Mouse (Mus musculus): Measurements from ENCODE around the gene Aup1. TPM values are rescaled to one million over a fixed set of nuclear protein-coding genes. Genes with fewer than 3 reads are reported as not detected.

Gene Aup1
- polyA plus RNA-seq (2014; fragmentation: Nextera tagmentation; extraction: Ambion mirVana): 134 and 144 TPM in 2 replicates

DNA sequence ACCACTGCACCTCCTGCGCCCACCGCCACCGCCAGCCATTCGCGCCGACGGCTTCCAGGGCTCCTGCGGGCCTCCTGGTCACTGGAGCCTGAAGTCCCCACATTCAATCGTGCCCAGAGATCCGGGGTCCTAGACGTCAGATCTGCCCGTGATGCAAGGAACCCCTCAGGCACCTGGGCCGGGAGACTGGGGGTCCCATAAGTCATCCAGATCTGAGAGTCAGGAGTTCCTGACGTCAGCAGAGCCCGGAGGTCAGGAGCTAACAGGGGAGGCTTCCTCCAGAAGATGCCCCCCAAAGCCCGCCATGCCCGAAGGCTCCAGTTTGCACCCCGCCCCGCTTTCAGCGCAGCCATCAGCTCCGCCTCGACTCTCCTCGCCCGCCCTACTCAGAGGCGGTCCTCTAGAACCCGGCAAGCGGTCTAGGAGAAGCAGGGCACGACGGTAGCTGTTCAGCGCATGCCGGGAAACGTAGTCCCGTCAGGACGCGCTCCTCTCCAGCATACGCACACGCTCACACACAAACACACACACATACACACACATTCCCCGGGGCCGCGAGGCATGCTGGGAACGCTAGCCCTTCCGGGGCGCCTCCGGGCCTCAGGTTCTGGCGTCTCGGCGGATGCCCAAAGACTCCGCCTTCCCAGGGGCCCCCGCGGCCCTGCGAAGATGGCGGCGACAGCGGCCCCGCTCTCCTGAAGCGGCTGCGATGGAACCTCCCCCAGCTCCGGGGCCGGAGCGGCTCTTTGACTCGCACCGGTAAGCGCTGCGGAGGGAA is at the start of gene Aup1:
Gene Aup1 (plus strand): TSS at position 448 of the 778 bp plus-strand sequence.
- H3K9ac ChIP-seq: peak within 1 kb of the TSS; percentile 92
- WGBS: under 1% methylated on average over 64 of the region's 64 CpGs
- H3K27ac ChIP-seq (ENCODE audit: low read depth): peak within 1 kb of the TSS; percentile 88
- no peaks in the 10 kb centered on the region for H3K27me3 ChIP-seq (ENCODE audit: insufficient read depth, low read length)
- peak within 1 kb of the TSS; percentile 95 for H3K4me2 ChIP-seq
- TF ChIP-seq CTCF (IDR thresholded peaks at IDR 0.05; ENCODE audit: low read depth): no peak; the same call in 1 of the 2 replicates
- no peaks in the 10 kb centered on the region for H3K9me3 ChIP-seq (ENCODE audit: low read depth, low read length)
- DNase-seq (peak; percentile 99), ATAC-seq (ENCODE audit: insufficient read depth) (peak; percentile 98)
- peak within 1 kb of the TSS; percentile 98 for H3K4me3 ChIP-seq (ENCODE audit: low read depth, low read length)
- H3K4me1 ChIP-seq (ENCODE audit: insufficient read depth): peaks cover 5% of the 10 kb centered on the region; the same call in 1 of the 2 replicates
- peaks cover 51% of the 10 kb centered on the region for H3K36me3 ChIP-seq (ENCODE audit: insufficient read depth)

DNA sequence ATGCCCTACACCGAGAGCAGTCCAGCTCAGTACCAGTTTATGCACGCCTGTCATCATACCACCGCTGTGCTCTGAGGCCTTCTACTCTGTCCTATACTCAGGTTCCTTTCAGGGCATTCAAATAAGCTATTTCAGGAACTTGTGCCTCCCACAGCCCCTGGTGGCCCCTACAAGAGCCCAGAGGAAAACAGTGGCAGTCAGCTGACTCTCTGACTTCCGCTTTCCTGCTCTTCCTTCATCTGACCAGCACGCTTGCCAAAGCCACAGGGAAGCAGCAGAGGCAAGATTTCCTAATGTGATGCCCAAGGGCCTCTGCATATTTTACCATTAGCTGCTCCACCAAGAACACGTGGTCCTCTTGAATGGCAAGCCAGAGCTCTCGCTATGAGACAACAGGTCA is 49.4 kb upstream of the Aup1 start:
- H3K9me3 ChIP-seq (ENCODE audit: low read depth, low read length): no peaks in the 10 kb centered on the region
- peak; percentile 65; the same call in 1 of the 2 replicates for ATAC-seq (ENCODE audit: insufficient read depth)
- no peaks in the 10 kb centered on the region; the same call in 1 of the 2 replicates for H3K4me1 ChIP-seq (ENCODE audit: insufficient read depth)
- H3K27me3 ChIP-seq (ENCODE audit: insufficient read depth, low read length): no peaks in the 10 kb centered on the region
- 47% methylated on average over 7 of the region's 7 CpGs for WGBS
- no peak overlapping the region for H3K4me3 ChIP-seq (ENCODE audit: low read depth, low read length)
- TF ChIP-seq CTCF (IDR thresholded peaks at IDR 0.05; ENCODE audit: low read depth): no peak
- no peak overlapping the region for H3K4me2 ChIP-seq
- H3K9ac ChIP-seq: no peak overlapping the region
- H3K27ac ChIP-seq (ENCODE audit: low read depth): 0 out of 2 replicates have a peak overlapping the region, but pooled peaks have one; percentile 8
- H3K36me3 ChIP-seq (ENCODE audit: insufficient read depth): no peaks in the 10 kb centered on the region
- peak; percentile 61 for DNase-seq

DNA sequence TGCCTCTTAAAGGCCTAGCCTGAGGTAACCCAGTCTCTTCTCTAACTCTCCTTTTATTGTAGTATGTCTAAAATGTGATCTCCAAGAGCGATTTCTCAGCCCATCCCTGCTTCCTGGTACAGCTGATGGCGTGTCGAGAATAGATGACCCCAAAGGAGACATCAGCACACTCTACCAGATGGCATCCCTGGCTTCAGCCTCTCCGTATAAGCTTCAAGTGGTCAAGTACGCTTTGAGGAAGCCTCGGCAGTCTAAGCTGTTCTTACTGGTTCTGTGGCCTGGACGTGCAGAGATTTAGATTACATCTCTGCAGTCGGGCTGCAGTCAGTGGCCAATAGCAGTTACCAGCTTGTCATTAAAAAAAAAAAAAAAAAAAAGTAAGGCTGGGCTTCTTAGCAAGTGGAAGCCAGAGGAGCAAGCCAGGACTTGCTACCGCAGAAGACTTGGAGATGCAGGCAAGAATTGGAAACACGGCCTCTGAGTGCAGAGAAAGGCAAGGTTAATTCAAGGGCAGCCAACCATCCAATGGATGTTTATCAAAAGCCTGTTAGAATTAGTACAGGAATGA is 48.8 kb upstream of the Aup1 start:
- no peaks in the 10 kb centered on the region for H3K36me3 ChIP-seq (ENCODE audit: insufficient read depth)
- H3K4me1 ChIP-seq (ENCODE audit: insufficient read depth): peaks cover 5% of the 10 kb centered on the region; the same call in 1 of the 2 replicates
- no peaks in the 10 kb centered on the region for H3K27me3 ChIP-seq (ENCODE audit: insufficient read depth, low read length)
- TF ChIP-seq CTCF (IDR thresholded peaks at IDR 0.05; ENCODE audit: low read depth): no peak
- no peak overlapping the region for H3K4me2 ChIP-seq
- H3K27ac ChIP-seq (ENCODE audit: low read depth): 0 out of 2 replicates have a peak overlapping the region, but pooled peaks have one; percentile 8
- H3K9ac ChIP-seq: no peak overlapping the region
- WGBS: 71% methylated on average over 10 of the region's 10 CpGs
- no peak overlapping the region for H3K4me3 ChIP-seq (ENCODE audit: low read depth, low read length)
- ATAC-seq (ENCODE audit: insufficient read depth) (no peak), DNase-seq (no peak)
- H3K9me3 ChIP-seq (ENCODE audit: low read depth, low read length): no peaks in the 10 kb centered on the region

DNA sequence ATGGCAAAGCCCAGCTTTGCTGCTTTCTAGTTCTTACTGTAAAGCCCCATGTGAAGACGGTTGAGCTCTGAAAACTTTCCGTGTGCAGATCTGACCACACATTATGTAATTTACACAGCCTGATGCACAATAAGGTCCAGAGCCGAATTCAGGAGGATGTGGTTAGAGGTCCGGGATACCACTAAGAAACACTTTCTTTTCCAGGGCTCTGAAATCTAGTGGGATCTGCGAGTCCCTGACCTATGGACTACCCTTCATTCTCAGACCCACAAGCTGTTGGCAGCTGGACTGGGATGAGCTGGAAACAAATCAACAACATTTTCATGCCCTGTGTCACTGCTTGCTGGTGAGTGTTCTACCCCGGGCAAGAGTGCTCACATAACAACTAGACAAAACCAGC is 48.2 kb upstream of the Aup1 start:
- H3K27ac ChIP-seq (ENCODE audit: low read depth): no peak overlapping the region
- H3K27me3 ChIP-seq (ENCODE audit: insufficient read depth, low read length): no peaks in the 10 kb centered on the region
- no peak overlapping the region for H3K4me3 ChIP-seq (ENCODE audit: low read depth, low read length)
- ATAC-seq (ENCODE audit: insufficient read depth) (no peak), DNase-seq (no peak)
- no peak for TF ChIP-seq CTCF (IDR thresholded peaks at IDR 0.05; ENCODE audit: low read depth)
- H3K9me3 ChIP-seq (ENCODE audit: low read depth, low read length): no peaks in the 10 kb centered on the region
- peaks cover 5% of the 10 kb centered on the region; the same call in 1 of the 2 replicates for H3K4me1 ChIP-seq (ENCODE audit: insufficient read depth)
- 74% methylated on average over 6 of the region's 6 CpGs for WGBS
- no peak overlapping the region for H3K9ac ChIP-seq
- no peaks in the 10 kb centered on the region for H3K36me3 ChIP-seq (ENCODE audit: insufficient read depth)
- H3K4me2 ChIP-seq: no peak overlapping the region

DNA sequence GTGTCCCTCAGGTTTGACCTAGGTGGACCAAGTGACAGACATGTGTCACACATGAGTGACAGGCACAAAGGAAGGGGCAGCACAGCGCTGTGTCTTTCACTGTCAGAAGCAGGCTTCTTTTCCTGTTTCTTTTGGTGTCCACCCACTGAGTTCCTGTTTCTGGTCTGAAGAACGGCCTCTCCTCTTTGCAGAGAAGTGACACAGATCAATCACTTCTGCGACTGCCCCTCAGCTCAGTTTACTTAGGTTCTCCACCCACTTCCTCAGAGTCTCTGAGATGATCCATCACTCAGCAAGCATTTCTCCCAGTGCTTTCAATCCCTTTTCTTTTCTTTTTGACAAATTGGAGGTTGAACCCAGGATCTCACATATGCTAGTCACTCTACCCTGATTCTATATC is 45.7 kb upstream of the Aup1 start:
- 35% methylated on average over 3 of the region's 3 CpGs for WGBS
- H3K4me2 ChIP-seq: no peak overlapping the region
- no peak overlapping the region for H3K27ac ChIP-seq (ENCODE audit: low read depth)
- peaks cover 5% of the 10 kb centered on the region; the same call in 1 of the 2 replicates for H3K4me1 ChIP-seq (ENCODE audit: insufficient read depth)
- no peaks in the 10 kb centered on the region for H3K27me3 ChIP-seq (ENCODE audit: insufficient read depth, low read length)
- no peak overlapping the region for H3K9ac ChIP-seq
- no peaks in the 10 kb centered on the region for H3K36me3 ChIP-seq (ENCODE audit: insufficient read depth)
- no peak for TF ChIP-seq CTCF (IDR thresholded peaks at IDR 0.05; ENCODE audit: low read depth)
- peak; percentile 39 for DNase-seq
- no peak overlapping the region for H3K4me3 ChIP-seq (ENCODE audit: low read depth, low read length)
- ATAC-seq (ENCODE audit: insufficient read depth): no peak
- H3K9me3 ChIP-seq (ENCODE audit: low read depth, low read length): no peaks in the 10 kb centered on the region

DNA sequence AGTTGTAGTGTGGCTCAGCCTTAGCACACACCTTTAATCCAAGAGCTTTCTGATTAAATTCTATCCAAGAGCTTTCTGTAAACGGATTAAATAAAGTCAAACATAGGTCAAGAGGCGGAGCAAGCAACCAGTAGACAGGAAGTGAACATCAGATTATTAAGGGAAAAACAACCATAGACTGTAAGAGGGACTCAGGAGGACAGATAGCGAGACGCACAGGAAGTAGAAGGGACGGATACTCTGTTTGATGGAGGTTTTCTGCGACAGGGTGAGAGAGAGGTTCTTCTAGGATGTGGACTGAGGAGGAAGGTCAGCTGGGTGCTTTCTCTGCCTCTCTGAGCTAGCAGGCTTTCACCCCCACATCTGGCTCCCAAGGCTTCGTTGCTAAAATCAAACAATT is 44.3 kb upstream of the Aup1 start:
- Histone ChIP-seq H3K27me3 (ENCODE audit: insufficient read depth, low read length) (no peaks in the 10 kb centered on the region), H3K9ac (no peak overlapping the region), H3K4me1 (ENCODE audit: insufficient read depth) (0 out of 2 replicates have a peak, but pooled peaks cover 5% of the 10 kb centered on the region), H3K4me3 (ENCODE audit: low read depth, low read length) (no peak overlapping the region), H3K36me3 (ENCODE audit: insufficient read depth) (no peaks in the 10 kb centered on the region), H3K4me2 (no peak overlapping the region; the same call in 1 of the 2 replicates), H3K27ac (ENCODE audit: low read depth) (no peak overlapping the region), H3K9me3 (ENCODE audit: low read depth, low read length) (no peaks in the 10 kb centered on the region)
- 29% methylated on average over 7 of the region's 7 CpGs for WGBS
- no peak for TF ChIP-seq CTCF (IDR thresholded peaks at IDR 0.05; ENCODE audit: low read depth)
- DNase-seq (peak; percentile 6), ATAC-seq (ENCODE audit: insufficient read depth) (no peak)

DNA sequence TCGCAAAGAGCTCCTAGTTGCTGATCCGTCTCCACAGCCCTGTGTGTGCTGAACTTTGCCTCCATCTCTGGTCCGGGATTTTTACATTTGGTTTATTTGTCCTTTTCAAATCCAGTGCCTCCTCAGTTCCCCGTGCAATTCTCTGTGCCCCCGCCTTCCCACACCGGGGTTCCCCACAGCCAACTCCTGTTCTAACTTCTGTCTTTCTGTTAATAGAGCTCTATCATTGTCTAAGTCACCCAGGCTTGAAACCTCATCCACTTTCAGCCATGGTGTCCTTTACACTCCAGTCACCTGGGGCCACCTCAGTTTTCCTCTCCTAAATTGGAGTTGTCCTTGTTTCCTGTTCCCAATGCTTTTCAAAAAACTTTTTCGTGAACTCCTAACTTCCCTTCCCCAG is 43.1 kb upstream of the Aup1 start:
- 82% methylated on average over 7 of the region's 7 CpGs for WGBS
- H3K27ac ChIP-seq (ENCODE audit: low read depth): no peak overlapping the region
- 0 out of 2 replicates have a peak, but pooled peaks cover 5% of the 10 kb centered on the region for H3K4me1 ChIP-seq (ENCODE audit: insufficient read depth)
- no peak overlapping the region for H3K9ac ChIP-seq
- ATAC-seq (ENCODE audit: insufficient read depth) (no peak), DNase-seq (no peak)
- no peaks in the 10 kb centered on the region for H3K27me3 ChIP-seq (ENCODE audit: insufficient read depth, low read length)
- H3K4me3 ChIP-seq (ENCODE audit: low read depth, low read length): no peak overlapping the region
- H3K9me3 ChIP-seq (ENCODE audit: low read depth, low read length): no peaks in the 10 kb centered on the region
- H3K4me2 ChIP-seq: no peak overlapping the region
- TF ChIP-seq CTCF (IDR thresholded peaks at IDR 0.05; ENCODE audit: low read depth): no peak
- no peaks in the 10 kb centered on the region for H3K36me3 ChIP-seq (ENCODE audit: insufficient read depth)

Measured in lung, embryonic 14.5 days (tissue).